Mouse (Mus musculus) gastrocnemius, adult 18-20 months (tissue): ENCODE data around the gene Zfp217. TPM values are rescaled to one million over a fixed set of nuclear protein-coding genes. Genes with fewer than 3 reads are reported as not detected.

Experiments
- DNase-seq: peaks from one replicate; pipeline ENCODE4 v3.0.0; 2021; ENCODE audit warnings: low spot score
- total RNA-seq, 2 experiments: library from RNA; stranded (reverse); gene quantifications; 2 replicates each; pipeline ENCODE4 v1.2.3; 2021

Zfp217 gene
- total RNA-seq, 2 experiments from 2014 or later = 3.8 to 5.5 TPM

- DNase-seq = no peak
Measured at GRCm38 (mm10) chr2:170134026-170134690, 13.7 kb downstream of the Zfp217 start.

GRCm38 (mm10) chr2:170133093-170133731 is 14.7 kb downstream of the Zfp217 start:
- peak; percentile 89 for DNase-seq

DNA sequence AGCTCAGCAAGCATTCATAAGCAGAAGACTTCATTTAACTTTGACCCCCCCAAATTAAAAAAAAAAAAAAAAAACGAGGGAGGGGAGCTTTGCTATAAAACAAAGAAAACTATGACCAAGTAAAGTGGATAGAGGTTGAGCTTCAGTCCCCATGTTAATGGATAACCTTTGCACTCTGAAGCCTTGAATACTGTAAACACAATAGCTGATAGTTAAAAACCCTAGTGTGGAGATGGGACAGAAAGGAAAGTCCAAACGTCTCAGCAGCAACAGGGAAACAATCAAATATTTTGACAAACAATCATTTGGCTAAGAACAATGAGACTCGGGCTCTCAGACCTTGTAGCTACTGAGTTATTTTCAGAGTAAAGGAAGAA is 15.2 kb downstream of the Zfp217 start:
- DNase-seq = no peak

- DNase-seq = no peak
Measured at GRCm38 (mm10) chr2:170131981-170132460, 15.9 kb downstream of the Zfp217 start.

GRCm38 (mm10) chr2:170130780-170131645 is 16.9 kb downstream of the Zfp217 start:
- peak; percentile 73 for DNase-seq

DNA sequence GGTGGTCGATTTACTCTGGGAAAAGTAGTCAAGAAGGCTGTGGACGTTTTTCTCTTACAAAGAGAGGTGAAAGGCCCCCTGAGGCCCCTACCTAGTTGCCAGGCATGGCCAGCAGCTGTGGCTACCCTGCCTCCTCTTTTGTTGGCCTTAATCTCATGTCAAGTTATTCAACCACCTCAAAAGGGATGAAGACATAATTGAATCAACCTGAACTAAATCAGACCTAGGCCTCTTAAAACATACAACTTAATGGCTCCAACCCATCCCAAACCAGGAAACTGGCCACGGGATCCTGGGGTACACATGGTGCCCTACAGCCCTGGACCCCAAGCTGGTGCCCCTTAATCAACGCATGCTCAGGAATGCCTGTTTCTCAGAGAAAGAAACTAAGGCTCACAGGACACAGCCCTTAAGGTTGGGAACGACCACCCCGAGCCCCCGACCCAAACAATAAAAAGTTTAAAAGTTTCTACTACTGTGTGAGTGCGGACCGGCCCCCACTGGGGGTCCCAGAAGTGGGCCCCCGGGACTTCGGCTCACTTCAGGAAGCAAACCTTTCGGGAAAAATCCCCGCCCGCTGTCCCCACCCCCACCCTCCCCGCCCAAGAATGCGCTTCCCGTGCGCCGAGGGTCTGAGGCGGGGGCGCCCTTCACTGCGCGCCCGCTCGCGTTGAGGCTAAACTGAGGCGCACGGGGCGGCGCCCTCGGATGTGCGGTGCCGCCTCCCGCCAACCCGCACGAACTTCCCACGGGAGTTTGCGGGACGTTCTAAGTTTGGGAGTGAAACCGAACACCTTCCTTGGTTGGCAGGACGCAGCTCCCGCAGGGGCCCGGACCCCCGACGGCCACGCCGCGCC is 17.8 kb downstream of the Zfp217 start:
- no peak for DNase-seq

DNA sequence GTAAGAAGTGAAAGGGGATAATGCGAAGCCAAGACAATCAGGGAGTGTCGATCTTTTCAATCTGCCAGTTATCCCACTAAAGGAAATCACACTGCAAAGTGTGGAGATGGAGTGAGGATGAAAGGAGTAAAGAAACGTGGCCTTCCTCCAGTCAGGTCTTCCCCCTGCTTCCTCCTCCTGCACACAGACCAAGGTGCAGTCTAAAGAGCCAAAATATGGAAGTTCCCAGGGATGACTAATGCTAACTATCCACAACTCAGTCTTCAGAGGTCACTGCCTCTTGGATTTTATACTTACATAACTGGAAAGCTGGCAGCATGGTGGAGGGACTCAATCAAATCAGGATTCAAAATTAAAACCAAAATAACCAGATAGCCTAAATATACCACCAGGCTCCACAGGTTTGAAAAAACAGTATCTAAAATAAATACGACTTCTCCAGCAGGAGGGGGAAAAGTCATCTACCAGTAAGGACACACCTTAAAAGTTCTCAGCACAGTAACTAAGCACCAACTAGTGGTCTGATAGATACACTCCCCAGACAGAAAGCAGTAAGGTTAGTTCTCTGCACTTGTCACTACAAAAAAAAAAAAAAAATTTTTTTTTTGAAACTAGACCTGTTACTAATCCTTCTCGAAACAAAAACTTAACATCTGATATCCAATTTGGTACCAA is 18.5 kb downstream of the Zfp217 start:
- no peak for DNase-seq

GRCm38 (mm10) chr2:170128461-170129247 is 19.2 kb downstream of the Zfp217 start:
- no peak for DNase-seq

DNA sequence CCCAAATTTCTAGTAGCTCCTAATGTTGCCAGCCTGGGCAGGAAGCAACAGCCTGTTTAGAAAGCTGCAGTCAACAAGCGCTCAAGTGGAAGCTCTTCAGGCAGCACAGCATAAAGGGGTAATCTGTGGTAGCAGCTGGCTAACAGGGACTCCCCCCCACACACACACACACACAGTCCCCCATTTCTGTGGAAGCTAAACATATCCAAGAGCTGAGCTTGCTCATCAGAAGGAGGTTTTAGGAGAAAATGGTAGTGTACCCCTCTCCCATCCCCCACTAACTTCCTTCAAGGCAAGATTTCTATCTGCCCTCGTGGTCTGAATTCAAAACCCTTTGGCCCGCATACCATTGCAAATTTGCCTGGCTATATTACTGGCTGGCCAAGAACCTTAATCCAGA is 20.4 kb downstream of the Zfp217 start:
- DNase-seq = no peak

DNA sequence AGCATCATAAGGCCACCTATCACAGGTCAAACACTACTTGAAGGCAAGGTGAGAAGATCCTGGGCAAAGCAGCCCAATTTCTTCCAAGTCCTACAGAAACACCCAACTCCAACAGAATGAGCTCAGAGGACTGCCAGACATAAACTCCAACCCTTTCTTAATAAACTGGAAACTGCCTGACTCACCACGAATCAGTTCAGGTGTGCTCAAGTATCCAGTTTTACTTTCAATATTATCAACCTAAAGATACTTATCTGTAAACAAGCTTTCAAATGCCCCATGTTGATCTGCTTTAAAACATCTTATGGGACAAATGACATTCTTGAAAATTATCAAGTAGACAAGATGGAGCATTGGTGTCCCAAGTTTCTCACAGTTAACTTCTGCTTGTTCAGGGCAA is 21.6 kb downstream of the Zfp217 start:
- DNase-seq = no peak

DNA sequence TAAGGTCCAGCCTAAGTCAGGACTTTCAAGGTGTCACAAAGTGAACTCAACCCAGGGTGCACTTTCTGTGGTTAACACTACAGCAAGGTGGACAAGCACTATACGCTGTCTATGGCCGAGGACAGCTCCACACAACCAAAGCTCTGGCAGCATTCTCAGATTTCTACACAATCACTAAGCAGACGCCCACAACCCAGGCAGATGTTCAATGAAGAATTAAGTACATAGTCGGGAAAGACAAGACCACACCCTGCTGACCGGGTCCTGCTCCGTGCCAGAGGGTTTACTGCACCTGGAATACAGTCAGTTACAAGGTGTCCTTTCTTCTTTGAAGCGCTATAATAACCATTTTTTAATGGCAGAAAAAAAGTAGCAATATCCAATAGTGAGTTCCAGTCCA is 25.7 kb downstream of the Zfp217 start:
- no peak for DNase-seq

DNA sequence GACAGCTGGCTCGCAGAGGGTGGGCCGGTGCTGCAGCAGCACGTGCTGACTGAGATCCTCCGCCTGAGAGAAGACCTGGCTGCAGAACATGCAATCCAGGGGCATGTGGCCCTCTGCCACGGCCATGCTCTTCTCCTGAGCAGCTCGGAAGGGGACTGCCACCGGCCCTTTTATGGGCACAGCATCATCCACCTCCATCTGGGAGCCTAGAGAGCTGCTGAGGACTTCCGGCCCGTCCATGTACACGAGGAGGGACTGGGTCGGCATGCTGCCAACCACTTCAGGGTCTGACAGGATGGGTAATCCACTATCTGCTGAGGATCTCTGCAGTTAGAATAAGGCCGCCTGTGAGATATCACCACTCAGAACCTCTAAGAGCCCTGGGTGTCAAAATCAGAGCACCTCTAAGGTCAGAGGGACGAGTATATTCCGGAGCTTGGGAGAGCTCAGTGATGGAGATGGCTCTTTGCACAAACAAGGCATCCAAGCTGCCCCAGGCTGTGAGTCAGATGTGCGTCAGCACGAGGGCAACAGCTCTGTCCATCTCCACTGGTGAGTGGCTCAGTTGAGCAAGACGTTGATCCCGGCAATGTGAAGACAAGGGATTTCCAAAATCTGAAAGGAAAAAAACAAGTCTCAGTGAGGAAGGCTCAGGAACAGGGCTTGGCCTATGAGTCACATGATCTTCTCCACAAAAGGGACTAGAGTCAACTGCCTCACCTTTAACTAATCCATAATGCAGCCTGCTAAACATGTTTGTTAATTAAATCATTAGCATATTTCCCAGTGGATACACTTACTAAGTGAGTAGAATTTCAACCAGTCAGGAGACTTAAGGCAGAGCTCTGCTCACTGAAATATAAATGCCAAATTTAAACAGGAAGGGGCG is 27.5 kb downstream of the Zfp217 start:
- DNase-seq = no peak

GRCm38 (mm10) chr2:170116704-170117281 is 31.1 kb downstream of the Zfp217 start:
- peak; percentile 76 for DNase-seq

DNA sequence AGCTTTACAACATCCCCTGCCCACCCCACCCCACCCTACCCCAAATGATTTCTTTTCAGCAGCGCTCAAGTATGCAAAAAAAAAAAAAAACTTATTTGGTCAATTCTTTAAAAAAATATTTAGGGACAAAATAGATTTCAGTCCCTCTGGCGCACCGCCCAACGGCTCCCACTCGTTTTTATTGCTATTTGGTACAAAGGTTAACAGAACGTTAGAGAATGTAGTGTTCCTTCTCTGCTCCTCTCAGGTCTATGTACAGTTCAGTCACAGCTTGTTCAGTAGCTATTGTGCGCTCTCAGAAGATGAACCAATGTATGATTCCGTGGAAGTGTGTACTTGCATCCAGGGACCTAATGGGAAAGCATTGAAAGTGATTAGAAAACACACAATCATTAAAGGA is 37.6 kb downstream of the Zfp217 start:
- no peak for DNase-seq

DNA sequence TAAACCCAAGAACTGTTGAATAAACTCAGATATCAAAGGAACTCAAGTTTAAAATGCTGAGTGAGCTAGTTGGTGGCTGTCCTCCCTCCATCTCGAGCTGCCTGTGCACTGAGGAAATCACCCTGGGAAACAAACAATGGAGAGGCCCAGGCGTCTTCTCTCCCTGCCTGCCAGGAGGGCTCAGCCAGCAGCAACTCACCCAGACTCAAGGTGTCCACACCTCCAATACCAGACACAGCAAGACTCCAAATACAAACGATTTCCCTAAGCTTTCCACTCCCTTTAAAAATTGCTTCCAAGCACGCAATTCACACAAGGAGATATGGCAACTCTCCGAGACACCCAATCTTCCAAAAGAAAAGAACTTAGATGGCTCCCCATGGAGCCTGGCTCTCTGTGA is 38.4 kb downstream of the Zfp217 start:
- DNase-seq = no peak

- no peak for DNase-seq
Measured at GRCm38 (mm10) chr2:170107791-170108190, 40.1 kb downstream of the Zfp217 start.

GRCm38 (mm10) chr2:170106000-170106399 is 41.9 kb downstream of the Zfp217 start:
- DNase-seq = no peak

DNA sequence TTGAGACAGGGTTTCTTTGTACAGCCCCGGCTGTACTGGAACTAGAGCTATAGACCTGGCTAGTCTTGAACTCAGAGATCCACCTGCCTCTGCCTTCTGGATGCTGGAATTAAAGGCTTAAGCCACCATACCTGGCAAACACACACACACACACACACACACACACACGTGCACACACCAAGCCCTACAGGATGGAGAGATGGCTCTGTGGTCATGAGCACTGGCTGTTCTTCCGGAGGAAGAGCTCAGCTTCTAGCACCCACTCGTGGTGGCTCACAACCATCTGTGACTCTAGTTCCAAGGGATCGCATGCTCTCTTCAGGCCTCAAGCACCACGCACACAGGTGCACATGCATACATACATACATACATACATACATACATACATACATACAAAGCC is 43.5 kb downstream of the Zfp217 start:
- no peak for DNase-seq

GRCm38 (mm10) chr2:170103852-170104251 is 44.1 kb downstream of the Zfp217 start:
- DNase-seq = peak; percentile 37
